Mouse (Mus musculus) bone marrow, adult 2 months (tissue): Measurements from ENCODE around the gene Klrb1f.

Source experiments
- CTCF ChIP-seq: fragments of 200-500 bp; IDR thresholded peaks from 2 replicates; pipeline ENCODE4 v1.5.1; 2011; ENCODE audit warnings: low read length, control low read depth; ENCODE audit not compliant: control insufficient read depth, insufficient read depth
- POLR2A ChIP-seq: fragments of 200-500 bp; IDR thresholded peaks from 2 replicates; pipeline ENCODE4 v1.6.1; 2011; ENCODE audit warnings: low read depth, mild to moderate bottlenecking, control low read depth, low read length, borderline replicate concordance; ENCODE audit not compliant: control insufficient read depth

GRCm38 (mm10) chr6:129066986-129067385, 21.3 kb downstream of the Klrb1f start:
- 0 out of 2 replicates have a peak, but pooled peaks have one; percentile 6 for TF ChIP-seq CTCF
- TF ChIP-seq POLR2A: no peak
